In genomic region chr17:65725381-65725780, GRCm38 (mm10) we compare ENCODE assay signal across 11 mouse cellular contexts.
"Had no signal": no experiment of that assay in that cellular context is flagged by ENCODE, and none has a peak within 500 bp of the region (broad histone marks: within the 10 kb centered on the region; RNA-seq: fewer than 3 reads in every experiment).

No protein-coding gene starts in this region.

- H3K9ac ChIP-seq: liver, embryonic 12.5 days; lung, embryonic 15.5 days; midbrain, embryonic 13.5 days; stomach, embryonic 15.5 days had no signal

- ATAC-seq: liver, embryonic 12.5 days; midbrain, embryonic 13.5 days had no signal

- H3K4me3 ChIP-seq: limb, embryonic 10.5 days; liver, embryonic 12.5 days; lung, embryonic 15.5 days; midbrain, embryonic 13.5 days; stomach, embryonic 15.5 days had no signal

- DNase-seq: kidney, adult 9 months; kidney, postnatal 14 days; lung, postnatal 14 days; spleen, adult 18-20 months; thymus, adult 2 months; thymus, postnatal 25 days had no signal

- H3K4me2 ChIP-seq: liver, embryonic 12.5 days; lung, embryonic 15.5 days; midbrain, embryonic 13.5 days; stomach, embryonic 15.5 days had no signal

- H3K27me3 ChIP-seq: liver, embryonic 12.5 days; lung, embryonic 15.5 days; midbrain, embryonic 13.5 days; stomach, embryonic 15.5 days had no signal

- H3K36me3 ChIP-seq: lung, embryonic 15.5 days; stomach, embryonic 15.5 days had no signal

- H3K27ac ChIP-seq: limb, embryonic 10.5 days; liver, embryonic 12.5 days; lung, embryonic 15.5 days; midbrain, embryonic 13.5 days; stomach, embryonic 15.5 days had no signal

- H3K4me1 ChIP-seq: lung, embryonic 15.5 days; stomach, embryonic 15.5 days had no signal

- H3K9me3 ChIP-seq: limb, embryonic 10.5 days; liver, embryonic 12.5 days; lung, embryonic 15.5 days; midbrain, embryonic 13.5 days; stomach, embryonic 15.5 days had no signal
